ENCODE assay signal across 12 mouse cellular contexts in genomic region chr2:153441228-153441627, GRCm38 (mm10). TPM values are rescaled to one million over a fixed set of nuclear protein-coding genes. Genes with fewer than 3 reads are reported as not detected.
A peak's percentile ranks its signal among the peaks of the same experiment; 100 is the strongest.
DNase-seq lines count a peak whose midpoint lies in the region; ATAC-seq and TF ChIP-seq lines count a peak whose summit lies in the region.
"Had no signal": no experiment of that assay in that cellular context is flagged by ENCODE, and none has a peak within 500 bp of the region (broad histone marks: within the 10 kb centered on the region; RNA-seq: fewer than 3 reads in every experiment).

No protein-coding gene starts in this region.

- TF ChIP-seq POLR2A in cerebellum, adult 2 months (IDR thresholded peaks at IDR 0.05; ENCODE audit: borderline replicate concordance, insufficient read depth, low read length) = no peak

- peak overlapping the region; percentile 94 for H3K27ac ChIP-seq in heart, embryonic 10.5 days
- no peak overlapping the region for H3K27ac ChIP-seq in neural tube, embryonic 11.5 days (ENCODE audit: low read depth, low read length)
- H3K27ac ChIP-seq in limb, embryonic 15.5 days = peak overlapping the region; percentile 39
- H3K27ac ChIP-seq in cerebellum, adult 2 months (ENCODE audit: insufficient read depth, low read length) = no peak overlapping the region
- H3K27ac ChIP-seq: layer of hippocampus, adult 2 months had no signal

- peak overlapping the region; percentile 99 for H3K4me2 ChIP-seq in neural tube, embryonic 11.5 days (ENCODE audit: low read depth)
- peak overlapping the region; percentile 15 for H3K4me2 ChIP-seq in limb, embryonic 15.5 days

- no peak for ATAC-seq in neural tube, embryonic 11.5 days (ENCODE audit: insufficient read depth, low FRiP score, low TSS enrichment)
- ATAC-seq in limb, embryonic 15.5 days (ENCODE audit: insufficient number of reproducible peaks, low FRiP score, low TSS enrichment, low read depth) = no peak

- peaks cover 86% of the 10 kb centered on the region for H3K4me1 ChIP-seq in heart, embryonic 10.5 days
- peaks cover 48% of the 10 kb centered on the region for H3K4me1 ChIP-seq in neural tube, embryonic 11.5 days (ENCODE audit: control insufficient read depth, insufficient read depth, low read length)
- H3K4me1 ChIP-seq in limb, embryonic 15.5 days = peaks cover 73% of the 10 kb centered on the region
- H3K4me1 ChIP-seq in cerebellum, adult 2 months (ENCODE audit: control insufficient read depth, insufficient read depth, low read length) = peaks cover 18% of the 10 kb centered on the region

- DNase-seq in heart, embryonic 10.5 days (ENCODE audit: low spot score) = no peak
- DNase-seq in heart, postnatal 25 days (ENCODE audit: low spot score) = no peak
- DNase-seq in neural tube, embryonic 11.5 days (ENCODE audit: low spot score) = no peak
- DNase-seq in neural tube, embryonic 10.5 days (ENCODE audit: extremely low spot score, low spot score) = no peak
- DNase-seq in spleen, postnatal 14 days (ENCODE audit: low spot score in 2 of 2) = no peak
- no peak for DNase-seq in cerebellum, adult 2 months
- DNase-seq in left cerebral cortex, postnatal 10 days (ENCODE audit: extremely low spot score in 1 of 2, low spot score in 2 of 2) = no peak
- DNase-seq: cerebellum, adult 11-12 months had no signal

- no peak for TF ChIP-seq CTCF in cerebellum, adult 2 months (IDR thresholded peaks at IDR 0.05; ENCODE audit: borderline replicate concordance, insufficient read depth, low read depth, low read length)

- H3K9ac ChIP-seq in neural tube, embryonic 11.5 days (ENCODE audit: low read length) = no peak overlapping the region; the same call in 1 of the 2 replicates
- H3K9ac ChIP-seq in limb, embryonic 15.5 days = no peak overlapping the region

- intact Hi-C loops in heart, postnatal 25 days (cut with DNase I) = loop anchor here (5.0 to 10.0 kb wide), 2 partner anchors 94 to 286 kb away; partner anchors contain the start of gene Asxl1
- intact Hi-C loops in left cerebral cortex, postnatal 10 days (cut with DNase I) = no loop called here

- H3K27me3 ChIP-seq in heart, embryonic 10.5 days (ENCODE audit: insufficient read depth, poor library complexity, severe bottlenecking) = no peaks in the 10 kb centered on the region
- no peaks in the 10 kb centered on the region for H3K27me3 ChIP-seq in neural tube, embryonic 11.5 days (ENCODE audit: control insufficient read depth, insufficient read depth, low read length)
- no peaks in the 10 kb centered on the region for H3K27me3 ChIP-seq in limb, embryonic 15.5 days
- H3K27me3 ChIP-seq in cerebellum, adult 2 months (ENCODE audit: control insufficient read depth, insufficient read depth, low read length) = no peaks in the 10 kb centered on the region

- H3K36me3 ChIP-seq in heart, embryonic 10.5 days = peaks cover under 1% of the 10 kb centered on the region; the same call in 1 of the 2 replicates
- H3K36me3 ChIP-seq in neural tube, embryonic 11.5 days (ENCODE audit: control insufficient read depth, insufficient read depth, low read length) = no peaks in the 10 kb centered on the region; the same call in 1 of the 2 replicates
- H3K36me3 ChIP-seq in limb, embryonic 15.5 days = no peaks in the 10 kb centered on the region

- H3K4me3 ChIP-seq in heart, embryonic 10.5 days = peak overlapping the region; percentile 81
- no peak overlapping the region for H3K4me3 ChIP-seq in neural tube, embryonic 11.5 days (ENCODE audit: low read depth, low read length)
- no peak overlapping the region for H3K4me3 ChIP-seq in limb, embryonic 15.5 days
- no peak overlapping the region for H3K4me3 ChIP-seq in cerebellum, adult 2 months (replicated peaks; ENCODE audit: insufficient read depth, low read depth, low read length)
- H3K4me3 ChIP-seq: layer of hippocampus, adult 2 months had no signal

- H3K9me3 ChIP-seq in heart, embryonic 10.5 days = no peaks in the 10 kb centered on the region
- no peaks in the 10 kb centered on the region for H3K9me3 ChIP-seq in neural tube, embryonic 11.5 days (ENCODE audit: control insufficient read depth, low read length)
- H3K9me3 ChIP-seq in limb, embryonic 15.5 days = no peaks in the 10 kb centered on the region

- 24% methylated on average over 3 of the region's 3 CpGs for WGBS in heart, embryonic 10.5 days
- 22% methylated on average over 3 of the region's 3 CpGs for WGBS in neural tube, embryonic 11.5 days
- 36% methylated on average over 3 of the region's 3 CpGs for WGBS in limb, embryonic 15.5 days
- WGBS in cerebellum, adult 2 months = 58% methylated on average over 3 of the region's 3 CpGs

RNA-seq across cellular contexts. Expression of gene 4930404H24Rik, which starts 51.4 kb away (rescaled TPM):
- not detected in 2 replicates for polyA plus RNA-seq in heart, embryonic 10.5 days (2016; fragmentation: Nextera tagmentation; extraction: Ambion mirVana)
- total RNA-seq in heart, postnatal 25 days (2021) = not detected
- not detected in 2 replicates for polyA plus RNA-seq in neural tube, embryonic 11.5 days (2014; fragmentation: Nextera tagmentation; extraction: Ambion mirVana)
- not detected in 2 replicates for polyA plus RNA-seq in limb, embryonic 15.5 days (2015; fragmentation: Nextera tagmentation; extraction: Ambion mirVana)
- not detected in 2 replicates for polyA plus RNA-seq in cerebellum, adult 2 months (2012; rRNA removed)
- total RNA-seq in left cerebral cortex, postnatal 10 days (2021) = not detected
- total RNA-seq: gastrocnemius, adult 18-20 months; layer of hippocampus, adult 2 months; megakaryocyte progenitor cell, adult 5-6 weeks had no signal

Comparison
In these comparisons a context has a peak if more than half of its experiments do, and no peak if none do; other contexts are left out.
1. H3K27ac ChIP-seq: peak in heart, embryonic 10.5 days (single experiment) and limb, embryonic 15.5 days (single experiment); none in neural tube, embryonic 11.5 days (single experiment) and cerebellum, adult 2 months (single experiment).